Mouse (Mus musculus): ENCODE measurements around the gene Pkp1. TPM values are rescaled to one million over a fixed set of nuclear protein-coding genes. Genes with fewer than 3 reads are reported as not detected.

Gene Pkp1
- polyA plus RNA-seq, 1 experiment: not detected

DNA sequence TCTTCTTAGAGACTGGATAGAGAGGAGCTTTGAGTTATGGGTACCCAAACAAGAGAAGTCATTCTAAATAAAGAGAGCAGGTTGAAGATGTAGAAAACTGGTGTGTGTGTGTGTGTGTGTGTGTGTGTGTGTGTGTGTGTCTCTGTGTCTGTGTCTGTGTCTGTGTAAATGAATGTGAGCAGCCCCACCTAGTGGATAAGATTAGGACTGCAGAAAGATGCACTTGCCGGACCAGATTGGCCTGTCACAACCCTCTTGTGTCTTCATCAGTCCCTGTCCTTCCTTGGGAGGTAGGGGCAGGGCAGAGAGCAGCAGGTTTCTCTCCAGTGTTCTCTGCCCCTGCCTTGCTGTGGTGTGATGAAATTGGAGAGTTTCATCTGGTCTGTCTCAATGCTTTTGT lies 90.1 kb downstream of the Pkp1 start:
- TF ChIP-seq TAL1 (IDR thresholded peaks at IDR 0.05; ENCODE audit: low read length) (no peak), GATA1 (IDR thresholded peaks at IDR 0.05; ENCODE audit: low read length) (no peak)
- no peak overlapping the region for H3K4me3 ChIP-seq (replicated peaks)
- no peaks in the 10 kb centered on the region for H3K4me1 ChIP-seq (ENCODE audit: control insufficient read depth)
- no peaks in the 10 kb centered on the region for H3K9me3 ChIP-seq (ENCODE audit: control insufficient read depth, low read length)
- peaks cover 12% of the 10 kb centered on the region for H3K27me3 ChIP-seq (ENCODE audit: control insufficient read depth)
- H3K36me3 ChIP-seq (ENCODE audit: control insufficient read depth): no peaks in the 10 kb centered on the region

DNA sequence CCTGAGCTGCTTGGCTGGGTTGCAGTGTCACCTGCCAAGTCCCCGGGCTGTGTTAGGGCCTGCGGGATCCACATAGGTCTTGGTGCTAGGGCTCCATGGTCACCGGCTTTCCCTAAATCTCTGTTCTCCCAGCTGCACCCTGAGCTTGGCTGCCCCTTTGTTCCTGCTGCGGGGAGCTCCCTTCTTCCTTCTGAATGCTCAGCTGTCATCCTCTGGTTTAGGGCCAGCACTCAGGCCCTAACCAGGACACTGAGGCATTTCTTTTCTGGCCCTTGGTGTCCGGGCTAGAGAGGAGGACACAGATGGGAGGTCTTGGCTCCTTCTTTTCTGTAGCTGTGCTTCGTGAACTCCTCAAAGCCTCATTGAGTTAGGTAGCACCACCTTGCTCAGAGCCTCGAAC lies 97.2 kb downstream of the Pkp1 start:
- H3K9me3 ChIP-seq (ENCODE audit: control insufficient read depth, low read length): no peaks in the 10 kb centered on the region; the same call in 1 of the 2 replicates
- no peak for TF ChIP-seq TAL1 (IDR thresholded peaks at IDR 0.05; ENCODE audit: low read length)
- no peak for TF ChIP-seq GATA1 (IDR thresholded peaks at IDR 0.05; ENCODE audit: low read length)
- no peaks in the 10 kb centered on the region for H3K4me1 ChIP-seq (ENCODE audit: control insufficient read depth)
- no peak overlapping the region for H3K4me3 ChIP-seq (replicated peaks)
- H3K36me3 ChIP-seq (ENCODE audit: control insufficient read depth): no peaks in the 10 kb centered on the region
- H3K27me3 ChIP-seq (ENCODE audit: control insufficient read depth): peaks cover 60% of the 10 kb centered on the region

Other genes starting within 250 kb of the Pkp1 start
- 3.8 and 4.0 TPM in 2 replicates for gene Csrp1, start 199.1 kb downstream of the Pkp1 start, polyA plus RNA-seq (2012)
- 11.2 and 11.3 TPM in 2 replicates for gene Phlda3, start 153.1 kb downstream of the Pkp1 start, polyA plus RNA-seq (2012)
- 0.07 TPM in 1 of 2 replicates, not detected in the other for gene Tnni1, start 139.8 kb downstream of the Pkp1 start, polyA plus RNA-seq (2012)
- gene Lad1, start 100.6 kb downstream of the Pkp1 start, polyA plus RNA-seq (2012): 0.01 TPM in 1 of 2 replicates, not detected in the other
- 0.01 TPM in 1 of 2 replicates, not detected in the other for gene Tnnt2, start 82.9 kb downstream of the Pkp1 start, polyA plus RNA-seq (2012)
- gene Igfn1, start 87.1 kb upstream of the Pkp1 start, polyA plus RNA-seq (2012): not detected in 2 replicates
- gene Tmem9, start 88.9 kb upstream of the Pkp1 start, polyA plus RNA-seq (2012): 8.2 and 10.2 TPM in 2 replicates
- gene Ascl5, start 131.6 kb upstream of the Pkp1 start, polyA plus RNA-seq (2012): 0.07 TPM in 1 of 2 replicates, not detected in the other
- gene Cacna1s, start 133.5 kb upstream of the Pkp1 start, polyA plus RNA-seq (2012): not detected in 2 replicates
- gene Kif21b, start 212.2 kb upstream of the Pkp1 start, polyA plus RNA-seq (2012): 0.03 and 0.15 TPM in 2 replicates